Mouse (Mus musculus) T-helper 2 cell (primary cell): ENCODE results near the gene Frs2.
"Not testable (repeated sequence)": the region's sequence is repeated elsewhere in the genome, so short reads cannot be mapped to it uniquely, and the experiment has no call there.

Experiments used
- in situ Hi-C: fragments of 300-600 bp; cut with MboI, MseI; formaldehyde crosslinking; loops from one replicate; pipeline ENCODE4 v1.15.1; 2025; ENCODE audit warnings: high pct_unique_total_duplicates

Frs2 gene

DNA sequence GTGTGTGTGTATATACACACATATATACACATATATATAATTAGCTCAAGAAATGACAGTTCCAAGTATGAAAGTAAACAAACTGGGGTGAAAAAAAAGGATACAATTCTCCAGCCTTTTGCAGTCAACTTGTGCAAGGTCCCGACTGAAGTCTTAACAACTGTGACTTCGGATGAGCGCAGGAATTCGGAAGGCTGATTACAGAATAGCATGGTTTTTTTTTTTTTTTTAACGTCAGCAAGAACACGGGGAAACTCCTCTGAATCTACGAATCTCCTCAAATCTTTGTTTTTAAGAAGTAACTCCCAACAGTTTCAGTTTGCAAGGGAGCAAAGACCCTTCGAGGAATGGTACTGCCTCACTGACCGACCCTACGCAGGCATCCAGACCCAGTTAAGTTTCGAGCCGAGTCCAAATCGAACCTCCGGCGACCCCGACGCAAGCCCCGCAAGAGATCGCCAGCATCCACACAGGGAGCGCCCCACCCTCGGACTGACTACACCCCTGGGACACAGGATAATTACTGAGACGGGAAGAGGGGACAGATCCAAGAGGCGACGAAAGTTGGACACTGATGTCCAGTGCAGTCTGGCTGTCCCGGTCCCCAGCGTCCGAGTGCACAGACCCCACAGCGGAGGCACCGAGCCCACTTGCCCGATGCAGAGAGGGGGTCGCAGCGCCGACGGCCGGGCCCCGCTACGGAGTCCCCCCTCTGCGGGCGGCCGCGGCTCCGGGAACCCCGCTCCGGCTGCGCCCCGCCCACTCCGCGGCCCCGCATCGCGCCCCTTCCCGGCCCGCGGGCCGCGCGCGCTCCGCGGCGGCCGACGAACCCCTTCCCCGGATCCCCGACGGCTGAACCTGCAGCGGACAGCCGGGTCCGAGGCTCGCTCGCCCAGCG is 622 bp downstream of the Frs2 start:
- in situ Hi-C loops = no loop called here

DNA sequence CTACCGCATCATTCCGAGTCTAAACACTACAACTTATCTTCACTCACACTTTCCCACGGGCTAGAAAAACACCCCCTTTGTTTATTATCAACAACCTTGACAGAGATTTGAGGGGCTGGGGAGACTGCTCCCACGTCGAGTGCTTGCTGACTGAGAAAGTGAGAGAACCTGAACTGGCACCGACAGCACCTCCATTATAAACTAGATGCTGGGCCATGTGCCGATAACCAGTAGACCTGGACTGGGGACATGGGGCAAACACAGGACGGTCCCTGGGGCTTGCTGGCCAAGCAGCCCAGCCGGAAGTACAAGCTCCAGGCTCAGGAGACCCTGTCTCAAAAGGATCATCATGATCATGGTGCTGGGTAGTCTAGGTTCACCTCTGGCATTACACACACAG is 1.9 kb downstream of the Frs2 start:
- in situ Hi-C loops = no loop called here

DNA sequence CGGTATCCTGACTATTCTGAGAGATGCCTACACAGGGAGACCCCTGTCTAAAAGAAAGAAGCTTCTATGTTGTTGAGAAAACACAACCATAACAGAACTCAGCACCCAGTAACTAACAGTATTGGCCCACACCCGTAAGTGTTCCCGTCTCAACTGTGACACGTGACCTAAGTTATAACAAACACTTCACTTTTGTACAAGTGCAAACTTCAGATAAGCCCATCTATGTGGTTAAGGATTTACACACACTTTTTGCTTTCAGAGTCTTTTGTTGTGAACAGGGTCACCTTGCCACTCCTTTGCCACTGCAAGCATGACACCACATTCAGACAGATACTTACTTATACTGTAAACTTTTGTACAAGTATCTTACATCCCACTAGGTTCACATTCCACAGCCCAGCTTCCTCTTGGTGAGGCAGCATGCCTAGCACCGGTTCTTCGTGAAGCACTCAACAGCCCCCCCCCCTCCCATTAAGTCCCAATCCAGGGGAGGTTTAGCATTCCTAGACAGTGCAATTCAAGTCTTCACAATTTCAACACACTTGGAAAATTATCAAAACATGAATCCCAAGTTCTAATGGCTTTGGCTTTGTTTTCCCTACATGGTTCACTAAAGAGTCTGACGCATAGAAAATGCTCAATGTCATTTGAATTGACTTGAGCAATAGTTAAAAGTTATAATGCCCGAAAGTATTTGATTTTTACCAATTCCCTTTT is 2.6 kb downstream of the Frs2 start:
- in situ Hi-C loops = no loop called here

DNA sequence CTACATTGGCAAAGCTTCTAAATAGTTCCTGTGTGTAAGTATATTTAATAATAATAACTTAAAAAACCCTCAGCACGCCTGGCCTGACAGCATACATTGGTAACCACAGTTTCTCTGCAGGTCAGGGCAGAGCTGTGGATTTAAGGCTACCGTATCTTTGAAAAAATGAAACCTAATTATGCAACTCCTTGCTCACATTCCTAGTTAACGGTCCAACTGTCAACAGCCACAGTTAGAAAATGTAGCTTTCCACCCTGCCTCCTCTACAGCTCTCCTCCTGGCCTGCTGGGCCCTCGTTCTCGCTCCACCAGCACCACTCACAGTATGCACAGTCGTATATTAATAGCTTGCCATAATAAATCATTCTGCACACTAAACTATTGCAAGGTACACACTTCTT is 3.7 kb downstream of the Frs2 start:
- in situ Hi-C loops = no loop called here

DNA sequence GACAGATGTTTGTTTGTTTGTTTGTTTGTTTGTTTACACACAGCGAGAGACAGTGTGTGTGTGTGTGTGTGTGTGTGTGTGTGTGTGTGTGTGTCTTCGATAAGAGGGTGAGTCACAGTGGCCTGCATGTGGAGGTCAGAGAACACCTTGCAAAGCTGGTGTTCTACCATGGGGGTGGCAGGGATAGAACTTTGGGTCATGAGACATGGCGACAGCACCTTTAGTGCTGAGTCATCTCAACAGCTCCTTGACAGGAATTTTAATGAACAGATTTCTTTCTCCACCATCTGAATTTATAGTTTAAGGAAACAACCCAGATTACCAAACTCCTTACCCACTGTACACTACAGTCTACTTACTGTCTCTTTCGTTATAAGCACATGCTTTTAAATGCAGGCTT is 4.3 kb downstream of the Frs2 start:
- in situ Hi-C loops = no loop called here

DNA sequence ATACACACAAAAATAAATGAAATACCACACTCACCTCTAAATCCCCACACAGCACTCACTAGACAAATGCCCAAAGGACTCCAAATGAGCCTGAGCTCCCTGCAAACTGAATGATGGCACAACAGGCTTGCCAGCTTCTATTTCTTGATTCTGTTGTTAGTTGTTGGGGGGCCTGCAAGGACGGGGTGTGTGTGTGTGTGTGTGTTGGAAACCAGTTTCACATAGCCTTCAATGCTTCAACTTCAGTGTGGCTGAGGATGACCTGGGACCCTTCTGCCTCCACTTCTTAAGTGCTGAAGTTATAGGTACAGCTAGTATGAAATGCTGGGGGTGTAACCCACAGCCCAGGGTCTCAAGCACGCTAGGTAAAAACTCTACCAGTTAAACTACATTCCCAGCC is 5.0 kb downstream of the Frs2 start:
- in situ Hi-C loops = no loop called here

DNA sequence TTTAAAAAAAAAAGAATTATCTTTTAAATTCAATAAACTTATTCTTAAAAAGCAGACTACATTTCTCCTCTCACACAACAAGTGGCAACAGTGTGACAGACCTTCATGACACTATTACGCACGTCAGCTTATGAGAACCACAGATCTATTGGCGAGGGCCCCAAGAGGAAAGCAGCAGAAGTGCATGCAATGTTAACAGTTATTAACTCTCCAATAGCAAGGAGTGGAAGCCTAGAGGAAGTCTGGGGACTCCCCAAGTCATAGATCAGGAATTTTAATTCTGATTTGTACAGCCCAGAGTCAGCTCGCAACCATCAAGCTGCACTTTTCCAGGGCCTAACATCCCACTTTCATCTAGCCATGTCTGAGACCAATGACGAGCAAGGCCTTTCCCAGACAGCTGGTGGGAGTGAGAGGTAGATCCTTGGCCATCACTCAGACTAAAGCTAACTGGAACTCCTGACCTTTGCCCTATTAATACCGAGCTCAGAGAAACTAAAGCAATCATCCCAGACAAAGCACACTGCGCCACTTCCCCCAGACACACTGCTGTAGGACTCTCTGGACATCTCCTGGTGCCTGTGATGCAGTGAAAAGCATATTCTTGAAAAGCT is 6.3 kb downstream of the Frs2 start:
- in situ Hi-C loops = no loop called here

DNA sequence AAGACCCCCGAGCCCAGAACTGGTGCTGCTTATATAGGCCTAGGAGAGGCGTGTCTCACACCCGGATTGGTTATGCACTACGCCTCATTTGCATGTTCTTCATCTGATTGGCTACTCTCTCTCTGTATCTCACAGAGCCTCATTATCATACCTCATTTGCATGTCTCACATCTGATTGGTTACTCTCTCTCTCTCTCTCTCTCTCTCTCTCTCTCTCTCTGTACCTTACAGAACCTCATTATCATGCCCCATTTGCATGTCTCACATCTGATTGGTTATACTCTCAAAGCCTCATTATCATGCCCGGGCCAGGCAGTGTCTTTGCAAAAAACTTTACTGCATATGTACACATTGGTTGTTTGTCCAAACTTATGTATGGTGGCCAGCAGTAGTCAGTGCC is 16.8 kb downstream of the Frs2 start:
- in situ Hi-C loops = not testable (repeated sequence)

DNA sequence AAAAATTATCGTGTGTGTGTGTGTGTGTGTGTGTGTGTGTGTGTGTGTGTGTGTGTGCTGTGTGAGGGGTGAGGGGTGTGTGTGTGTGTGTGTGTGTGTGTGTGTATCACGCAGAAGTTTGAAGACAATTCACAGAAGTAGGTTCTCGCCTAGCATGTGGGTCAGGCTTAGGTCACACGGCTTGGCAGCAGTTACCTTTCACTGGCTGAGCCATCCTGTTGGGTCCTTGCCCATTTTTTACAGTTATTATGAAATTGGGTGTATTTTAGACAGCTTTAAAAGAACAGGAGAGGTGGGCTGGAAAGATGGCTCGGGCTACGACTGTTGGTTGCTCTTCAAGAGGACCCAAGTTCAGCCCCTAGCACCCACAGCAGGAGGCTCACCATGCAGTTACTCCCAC is 18.3 kb downstream of the Frs2 start:
- in situ Hi-C loops = no loop called here

DNA sequence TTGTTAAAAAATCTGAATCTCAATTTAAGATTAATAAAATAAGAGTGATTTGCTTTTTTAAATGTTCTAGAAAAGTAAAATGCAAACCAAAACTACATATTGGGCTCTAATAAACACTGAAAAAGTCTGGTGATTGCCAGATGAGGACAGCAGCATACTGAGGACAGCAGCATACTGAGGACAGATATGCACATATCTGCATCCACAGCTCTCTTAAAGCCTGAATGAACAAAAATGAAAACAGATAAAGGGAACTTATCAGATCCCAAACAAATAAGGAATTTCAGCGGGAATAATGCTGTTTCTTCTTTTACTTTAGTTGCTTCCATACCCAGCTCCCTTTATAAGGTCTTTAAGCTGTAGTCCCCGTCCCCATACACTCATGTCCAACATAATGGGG is 19.6 kb downstream of the Frs2 start:
- in situ Hi-C loops = no loop called here

DNA sequence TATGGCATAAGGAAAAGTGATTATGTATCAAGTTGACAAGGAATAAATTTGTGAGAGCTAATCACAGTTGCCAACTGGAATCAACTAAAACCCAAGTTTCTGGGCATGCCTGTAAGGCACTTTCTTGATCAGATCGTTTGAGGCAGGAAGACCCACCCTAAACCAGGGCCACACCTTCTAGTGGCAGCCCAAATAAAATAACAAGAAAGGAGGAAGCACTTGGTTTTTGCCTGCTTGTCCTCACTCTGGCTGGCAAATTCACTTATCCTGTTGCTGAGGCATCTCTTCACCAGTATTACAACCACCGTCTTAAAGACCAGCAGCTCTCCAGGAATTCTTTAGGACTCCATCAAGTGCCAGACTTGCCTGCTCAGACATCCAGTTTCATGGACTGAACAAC is 20.9 kb downstream of the Frs2 start:
- in situ Hi-C loops = no loop called here

DNA sequence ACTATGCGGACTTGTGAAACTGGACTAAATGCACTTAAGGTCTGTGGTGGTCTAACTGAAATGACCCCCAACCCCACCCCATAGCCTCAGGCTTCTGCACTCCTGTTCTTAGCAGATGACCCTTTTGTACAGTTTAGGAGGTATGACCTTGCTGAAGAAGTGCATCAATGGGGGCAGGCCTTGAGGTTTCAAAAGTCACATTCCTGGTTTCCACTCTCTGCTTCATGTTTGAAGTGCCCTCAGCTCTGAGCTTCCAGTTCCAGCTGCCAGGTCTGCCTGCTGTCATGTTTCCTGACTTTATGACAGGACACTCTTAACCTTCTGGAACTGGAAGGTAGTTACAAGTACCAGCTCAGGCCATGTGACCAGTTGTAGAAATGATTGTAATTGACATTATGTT is 21.6 kb downstream of the Frs2 start:
- in situ Hi-C loops = no loop called here

DNA sequence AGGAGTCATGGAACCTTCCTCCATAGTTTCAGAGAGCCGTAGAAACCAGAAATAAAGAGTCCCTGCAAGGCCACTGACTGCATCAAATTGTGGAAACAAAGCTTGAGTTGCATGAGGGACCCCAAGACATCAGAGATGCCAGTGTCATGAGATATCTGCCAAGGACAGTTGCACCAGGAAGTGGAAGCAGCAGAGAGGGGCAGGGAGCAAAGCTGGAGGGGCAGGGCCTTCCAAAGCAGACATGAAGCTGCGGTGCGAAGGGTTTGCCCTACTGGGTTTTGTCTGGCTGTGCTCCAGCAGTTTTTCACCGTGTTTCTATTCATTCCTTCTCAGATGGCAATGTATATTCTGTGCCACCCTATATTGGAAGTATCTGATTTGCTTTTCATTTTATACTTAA is 22.1 kb downstream of the Frs2 start:
- in situ Hi-C loops = no loop called here

DNA sequence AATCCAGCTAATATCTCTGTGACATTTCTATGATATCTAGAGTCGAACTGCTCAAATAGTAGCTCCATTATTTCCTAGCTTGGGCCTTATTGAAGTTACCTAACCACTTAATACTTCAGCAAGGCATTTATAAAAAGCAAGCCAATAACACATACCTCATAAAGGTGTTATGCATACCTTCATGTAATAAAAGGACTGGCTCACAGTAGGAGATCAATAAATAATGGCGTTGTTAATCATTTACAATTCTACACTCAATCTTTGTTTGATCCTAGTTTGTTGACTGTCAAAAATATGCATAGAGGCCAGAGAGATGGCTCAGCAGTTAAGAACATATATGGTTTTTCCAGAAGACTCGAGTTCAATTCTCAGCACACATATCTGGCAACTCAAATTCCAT is 26.9 kb downstream of the Frs2 start:
- in situ Hi-C loops = no loop called here

DNA sequence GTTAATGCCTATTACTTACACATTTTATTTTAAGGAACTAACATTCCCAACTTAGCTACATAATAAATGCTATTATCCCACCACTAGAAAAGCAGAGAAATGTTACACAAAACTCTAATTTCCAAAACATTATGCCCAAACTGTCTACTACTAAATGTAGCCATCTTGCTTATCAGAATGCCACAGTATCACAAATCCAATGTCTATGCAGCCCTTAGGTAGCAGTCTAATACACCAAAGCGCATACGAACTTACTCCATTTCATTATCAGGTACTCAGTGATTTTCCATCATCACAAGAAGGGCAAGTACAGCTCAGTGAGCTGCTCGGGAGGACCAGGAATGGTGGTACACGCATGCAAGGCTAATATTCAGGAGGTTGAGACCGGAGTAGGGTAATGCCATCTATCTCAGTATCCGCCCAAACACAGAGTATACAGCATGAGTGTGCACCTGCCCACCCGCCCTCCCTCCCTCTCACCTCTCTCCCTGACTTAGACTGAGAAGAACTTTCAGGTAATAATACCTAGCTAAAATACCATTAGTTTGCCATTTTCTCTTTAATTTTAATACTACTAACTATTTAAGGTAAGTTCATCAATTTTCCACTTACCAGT is 28.2 kb downstream of the Frs2 start:
- in situ Hi-C loops = no loop called here

DNA sequence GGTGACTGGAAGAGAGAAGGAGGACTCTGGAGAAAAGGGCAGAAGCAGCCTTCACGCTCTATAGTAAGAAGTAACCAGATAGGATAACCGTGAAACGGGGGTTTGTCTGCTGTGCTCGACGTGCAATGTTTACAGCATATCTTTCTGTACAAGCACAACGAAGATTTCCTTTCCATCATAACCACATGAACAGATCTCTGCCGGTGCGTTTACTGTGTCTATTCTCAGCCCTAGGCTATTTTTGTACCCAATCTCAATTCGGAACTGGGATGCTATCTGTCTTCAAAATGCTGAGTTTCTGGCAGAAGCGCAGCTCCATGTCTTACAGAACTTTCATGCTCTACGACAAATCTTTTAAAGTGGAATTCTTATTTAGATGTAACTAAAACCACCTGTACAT is 28.8 kb downstream of the Frs2 start:
- in situ Hi-C loops = no loop called here

DNA sequence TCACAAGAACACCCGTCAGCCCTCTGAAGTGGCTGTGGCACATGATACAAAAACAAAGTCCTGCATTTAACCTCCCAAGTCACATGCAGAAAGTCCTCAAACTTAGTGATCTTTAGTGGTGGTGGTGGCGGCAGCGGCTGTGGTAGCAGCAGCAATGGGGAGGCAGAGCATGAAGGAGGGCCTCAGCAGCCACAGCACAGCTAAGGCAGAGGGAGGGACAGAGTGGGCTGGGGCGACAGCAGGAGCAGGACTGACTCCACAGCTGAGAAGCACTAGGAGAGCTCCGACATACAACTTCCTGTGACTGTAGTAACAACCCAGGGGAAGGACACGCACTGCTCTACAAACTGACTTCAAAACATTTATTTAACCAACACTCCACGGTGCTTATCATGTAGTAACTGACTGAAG is 29.9 kb downstream of the Frs2 start:
- in situ Hi-C loops = no loop called here

DNA sequence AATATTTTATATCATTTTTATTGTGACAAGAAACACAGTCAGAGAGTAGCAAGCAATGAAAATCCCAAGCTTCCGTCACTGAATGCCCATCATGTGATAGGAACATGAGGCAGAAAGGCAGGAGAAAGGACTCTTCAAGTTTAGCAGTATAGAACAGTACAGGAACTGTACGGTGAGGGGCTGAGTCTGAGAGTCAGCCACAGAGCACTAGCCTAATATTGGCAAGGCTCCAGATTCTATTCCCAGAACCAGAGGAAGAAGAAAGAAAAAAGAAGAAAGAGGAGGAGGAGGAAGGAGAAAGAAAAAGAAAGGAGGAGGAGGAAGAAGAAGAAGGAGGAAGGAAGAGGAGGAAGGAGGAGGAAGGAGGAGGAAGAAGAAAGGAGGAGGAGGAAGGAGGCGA is 32.7 kb downstream of the Frs2 start:
- in situ Hi-C loops = no loop called here

DNA sequence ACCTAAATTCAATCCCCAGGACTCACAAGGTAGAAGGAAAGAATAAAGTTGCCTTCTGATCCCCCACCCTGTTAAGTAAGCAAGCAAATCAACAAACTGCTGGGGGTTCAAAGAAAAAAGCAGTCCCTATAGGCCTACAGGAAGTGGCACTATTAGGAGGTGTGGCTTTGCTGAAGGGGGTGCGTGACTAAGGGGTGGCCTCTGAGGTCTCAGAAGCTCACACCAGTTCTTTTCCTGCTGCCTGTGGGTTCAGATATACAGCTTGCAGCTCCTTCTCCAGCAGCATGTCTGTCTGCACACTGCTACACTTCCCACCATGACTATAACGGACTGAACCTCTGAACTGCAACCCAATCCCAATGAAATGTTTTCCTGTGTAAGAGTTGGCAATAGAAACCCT is 35.8 kb downstream of the Frs2 start:
- in situ Hi-C loops = no loop called here

DNA sequence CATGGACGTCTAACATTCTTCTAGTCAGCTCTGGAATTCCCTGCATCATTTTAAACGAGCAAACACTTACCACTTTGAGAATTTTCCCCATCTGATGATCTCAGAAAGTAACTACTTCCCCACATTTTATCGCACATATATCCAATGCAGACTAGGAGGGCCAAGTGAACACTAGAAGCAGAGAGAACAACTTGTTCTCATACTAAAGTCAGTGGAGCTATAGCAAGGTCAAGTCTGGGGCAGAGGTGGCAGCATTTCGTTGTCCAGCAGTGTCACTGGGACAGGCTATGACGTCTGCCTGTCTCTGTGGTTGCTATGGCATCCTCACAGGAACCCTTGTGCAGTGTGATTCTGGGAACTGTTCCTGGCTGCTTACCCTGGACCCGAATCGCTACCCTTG is 36.9 kb downstream of the Frs2 start:
- in situ Hi-C loops = no loop called here

DNA sequence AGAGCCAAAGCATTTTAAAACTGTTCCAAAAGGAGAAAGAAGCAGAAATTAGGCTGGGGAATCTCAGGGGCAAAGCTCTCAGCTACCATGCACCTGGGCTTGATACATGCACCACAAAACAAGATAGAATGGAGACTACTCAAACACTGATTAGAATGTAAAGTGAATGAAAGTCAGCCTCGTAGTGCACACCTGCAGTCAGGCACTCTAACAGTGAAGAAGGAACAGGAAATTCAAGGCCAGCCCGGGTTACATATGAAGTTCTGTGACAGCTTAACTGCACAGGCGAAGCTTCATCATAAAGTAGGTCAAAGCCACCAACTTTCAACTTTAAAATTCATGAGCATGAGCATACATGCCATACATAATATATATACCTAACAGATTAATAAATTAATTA is 38.1 kb downstream of the Frs2 start:
- in situ Hi-C loops = no loop called here

DNA sequence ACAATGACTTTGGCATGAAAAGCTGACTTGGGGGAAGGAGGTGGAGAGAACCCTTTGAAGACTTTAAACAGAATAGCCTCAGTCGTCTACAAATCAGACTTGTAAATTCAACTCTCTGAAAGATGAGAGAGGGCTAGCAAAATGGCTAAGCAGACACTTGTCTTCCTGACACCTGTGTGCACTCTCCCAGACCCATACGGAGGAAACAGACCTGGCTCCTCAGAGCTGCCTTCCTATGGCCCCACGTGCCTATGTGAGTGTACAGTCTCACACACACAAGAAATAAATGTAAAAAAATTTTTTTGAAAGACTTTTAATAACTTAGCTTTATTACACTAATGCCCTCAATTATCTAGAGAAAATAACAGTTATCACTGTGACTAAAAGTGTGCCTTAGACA is 41.6 kb downstream of the Frs2 start:
- in situ Hi-C loops = no loop called here
